Mouse (Mus musculus): ENCODE measurements around the gene Stx11. TPM values are rescaled to one million over a fixed set of nuclear protein-coding genes. Genes with fewer than 3 reads are reported as not detected.

The Stx11 gene
- polyA plus RNA-seq, 1 experiment = 1.4 TPM

GRCm38 (mm10) chr10:12915826-12916225 lies 48.3 kb downstream of the Stx11 start:
- Histone ChIP-seq H3K27me3 (replicated peaks; ENCODE audit: control insufficient read depth, insufficient read depth, low read length) (no peaks in the 10 kb centered on the region), H3K36me3 (ENCODE audit: control insufficient read depth, insufficient read depth, low read length) (no peaks in the 10 kb centered on the region), H3K27ac (ENCODE audit: insufficient read depth, low read depth, low read length) (no peak overlapping the region), H3K4me1 (ENCODE audit: control insufficient read depth, insufficient read depth, low read length) (no peaks in the 10 kb centered on the region), H3K4me3 (ENCODE audit: insufficient read depth, low read depth, low read length) (no peak overlapping the region)
- 75% methylated on average over 7 of the region's 7 CpGs for WGBS
- no peak for DNase-seq
- TF ChIP-seq POLR2A (IDR thresholded peaks at IDR 0.05; ENCODE audit: low read depth, low read length) (no peak), CTCF (conservative IDR thresholded peaks at IDR 0.05; ENCODE audit: insufficient read depth, insufficient read length, low read depth, low read length) (no peak)

- Histone ChIP-seq H3K36me3 (ENCODE audit: control insufficient read depth, insufficient read depth, low read length) (no peaks in the 10 kb centered on the region), H3K27ac (ENCODE audit: insufficient read depth, low read depth, low read length) (no peak overlapping the region), H3K27me3 (replicated peaks; ENCODE audit: control insufficient read depth, insufficient read depth, low read length) (no peaks in the 10 kb centered on the region), H3K4me1 (ENCODE audit: control insufficient read depth, insufficient read depth, low read length) (no peaks in the 10 kb centered on the region), H3K4me3 (ENCODE audit: insufficient read depth, low read depth, low read length) (no peak overlapping the region)
- WGBS = 98% methylated on average over 1 of the region's 1 CpGs
- no peak for DNase-seq
- TF ChIP-seq POLR2A (IDR thresholded peaks at IDR 0.05; ENCODE audit: low read depth, low read length) (no peak), CTCF (conservative IDR thresholded peaks at IDR 0.05; ENCODE audit: insufficient read depth, insufficient read length, low read depth, low read length) (no peak)
Observed at GRCm38 (mm10) chr10:12914203-12914602, 49.9 kb downstream of the Stx11 start.

- no peak overlapping the region for H3K27ac ChIP-seq (ENCODE audit: insufficient read depth, low read depth, low read length)
- DNase-seq = peak; percentile 24
- H3K4me3 ChIP-seq (ENCODE audit: insufficient read depth, low read depth, low read length) = peak overlapping the region; percentile 22; the same call in 1 of the 2 replicates
- H3K4me1 ChIP-seq (ENCODE audit: control insufficient read depth, insufficient read depth, low read length) = no peaks in the 10 kb centered on the region
- no peaks in the 10 kb centered on the region for H3K27me3 ChIP-seq (replicated peaks; ENCODE audit: control insufficient read depth, insufficient read depth, low read length)
- H3K36me3 ChIP-seq (ENCODE audit: control insufficient read depth, insufficient read depth, low read length) = no peaks in the 10 kb centered on the region
- 30% methylated on average over 11 of the region's 11 CpGs for WGBS
- no peak for TF ChIP-seq CTCF (conservative IDR thresholded peaks at IDR 0.05; ENCODE audit: insufficient read depth, insufficient read length, low read depth, low read length)
- no peak for TF ChIP-seq POLR2A (IDR thresholded peaks at IDR 0.05; ENCODE audit: low read depth, low read length)
Observed at GRCm38 (mm10) chr10:12911981-12912530, 52.0 kb downstream of the Stx11 start.

GRCm38 (mm10) chr10:12911451-12911850 lies 52.6 kb downstream of the Stx11 start:
- WGBS = 82% methylated on average over 13 of the region's 13 CpGs
- H3K27ac ChIP-seq (ENCODE audit: insufficient read depth, low read depth, low read length) = no peak overlapping the region

GRCm38 (mm10) chr10:12909891-12910290 lies 54.2 kb downstream of the Stx11 start:
- Histone ChIP-seq H3K27me3 (replicated peaks; ENCODE audit: control insufficient read depth, insufficient read depth, low read length) (no peaks in the 10 kb centered on the region), H3K27ac (ENCODE audit: insufficient read depth, low read depth, low read length) (no peak overlapping the region), H3K4me1 (ENCODE audit: control insufficient read depth, insufficient read depth, low read length) (no peaks in the 10 kb centered on the region), H3K36me3 (ENCODE audit: control insufficient read depth, insufficient read depth, low read length) (no peaks in the 10 kb centered on the region), H3K4me3 (ENCODE audit: insufficient read depth, low read depth, low read length) (no peak overlapping the region)
- TF ChIP-seq CTCF (conservative IDR thresholded peaks at IDR 0.05; ENCODE audit: insufficient read depth, insufficient read length, low read depth, low read length) (no peak), POLR2A (IDR thresholded peaks at IDR 0.05; ENCODE audit: low read depth, low read length) (no peak)
- 91% methylated on average over 2 of the region's 2 CpGs for WGBS
- DNase-seq = no peak

More at GRCm38 (mm10) chr10:12911451-12911850, 52.6 kb downstream of the Stx11 start:
- no peak for TF ChIP-seq CTCF (conservative IDR thresholded peaks at IDR 0.05; ENCODE audit: insufficient read depth, insufficient read length, low read depth, low read length)
- TF ChIP-seq POLR2A (IDR thresholded peaks at IDR 0.05; ENCODE audit: low read depth, low read length) = no peak
- Histone ChIP-seq H3K36me3 (ENCODE audit: control insufficient read depth, insufficient read depth, low read length) (no peaks in the 10 kb centered on the region), H3K27me3 (replicated peaks; ENCODE audit: control insufficient read depth, insufficient read depth, low read length) (no peaks in the 10 kb centered on the region), H3K4me3 (ENCODE audit: insufficient read depth, low read depth, low read length) (no peak overlapping the region), H3K4me1 (ENCODE audit: control insufficient read depth, insufficient read depth, low read length) (no peaks in the 10 kb centered on the region)
- no peak for DNase-seq

GRCm38 (mm10) chr10:12909179-12909578 lies 54.9 kb downstream of the Stx11 start:
- no peaks in the 10 kb centered on the region for H3K27me3 ChIP-seq (replicated peaks; ENCODE audit: control insufficient read depth, insufficient read depth, low read length)
- H3K27ac ChIP-seq (ENCODE audit: insufficient read depth, low read depth, low read length) = no peak overlapping the region
- no peaks in the 10 kb centered on the region for H3K4me1 ChIP-seq (ENCODE audit: control insufficient read depth, insufficient read depth, low read length)
- no peaks in the 10 kb centered on the region for H3K36me3 ChIP-seq (ENCODE audit: control insufficient read depth, insufficient read depth, low read length)
- no peak overlapping the region for H3K4me3 ChIP-seq (ENCODE audit: insufficient read depth, low read depth, low read length)
- 68% methylated on average over 1 of the region's 1 CpGs for WGBS
- no peak for DNase-seq
- TF ChIP-seq CTCF (conservative IDR thresholded peaks at IDR 0.05; ENCODE audit: insufficient read depth, insufficient read length, low read depth, low read length) (no peak), POLR2A (IDR thresholded peaks at IDR 0.05; ENCODE audit: low read depth, low read length) (no peak)

- no peak for TF ChIP-seq POLR2A (IDR thresholded peaks at IDR 0.05; ENCODE audit: low read depth, low read length)
- no peak for TF ChIP-seq CTCF (conservative IDR thresholded peaks at IDR 0.05; ENCODE audit: insufficient read depth, insufficient read length, low read depth, low read length)
- 69% methylated on average over 5 of the region's 5 CpGs for WGBS
- Histone ChIP-seq H3K4me3 (ENCODE audit: insufficient read depth, low read depth, low read length) (no peak overlapping the region), H3K4me1 (ENCODE audit: control insufficient read depth, insufficient read depth, low read length) (no peaks in the 10 kb centered on the region), H3K27me3 (replicated peaks; ENCODE audit: control insufficient read depth, insufficient read depth, low read length) (no peaks in the 10 kb centered on the region), H3K27ac (ENCODE audit: insufficient read depth, low read depth, low read length) (no peak overlapping the region), H3K36me3 (ENCODE audit: control insufficient read depth, insufficient read depth, low read length) (no peaks in the 10 kb centered on the region)
- DNase-seq = no peak
Observed at GRCm38 (mm10) chr10:12904140-12904528, 60.0 kb downstream of the Stx11 start.
